Mouse (Mus musculus): ENCODE data around the gene Nat8f4. TPM values are rescaled to one million over a fixed set of nuclear protein-coding genes. Genes with fewer than 3 reads are reported as not detected.
A peak's percentile ranks its signal among the peaks of the same experiment; 100 is the strongest.
"Not testable (repeated sequence)": the region's sequence is repeated elsewhere in the genome, so short reads cannot be mapped to it uniquely, and the experiment has no call there.

Nat8f4 gene
- 1.3 and 1.7 TPM in 2 replicates for polyA plus RNA-seq (2015; fragmentation: Nextera tagmentation; extraction: Ambion mirVana)

DNA sequence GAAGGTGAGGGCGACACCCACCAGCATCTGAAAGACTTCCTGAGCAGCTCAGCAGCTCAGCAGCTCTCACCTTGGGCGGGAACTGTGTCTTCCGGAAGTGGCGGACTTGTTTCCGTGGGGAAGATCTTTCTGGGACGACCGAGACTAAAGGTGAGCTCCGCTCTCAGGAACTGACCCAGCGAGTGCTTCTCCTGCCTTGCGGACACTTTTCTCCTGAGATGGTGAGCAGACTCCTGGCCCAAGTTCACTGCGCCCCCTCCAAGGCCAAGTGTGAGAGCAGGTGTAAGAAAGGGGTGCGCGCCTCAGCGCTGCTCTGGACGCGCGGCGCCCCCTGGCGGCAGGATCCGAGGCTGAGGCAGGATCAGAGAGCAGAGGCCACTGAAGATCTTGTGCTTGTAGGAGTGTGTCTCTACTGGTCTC is at the start of gene Nat8f4:
Nat8f4 (minus strand) TSS at position 243 of the 420 bp plus-strand sequence.
- peak; percentile 64; the same call in 1 of the 2 replicates for ATAC-seq (ENCODE audit: insufficient read depth)
- not testable (repeated sequence) for H3K27me3 ChIP-seq; H3K27ac ChIP-seq (replicated peaks); H3K9me3 ChIP-seq (replicated peaks); H3K4me1 ChIP-seq (replicated peaks); H3K36me3 ChIP-seq (replicated peaks)
- peak within 1 kb of the TSS; percentile 62 for H3K4me2 ChIP-seq
- 7% methylated on average over 20 of the region's 20 CpGs for WGBS (ENCODE audit: insufficient replicate concordance)
- peak within 1 kb of the TSS; percentile 43; the same call in 1 of the 2 replicates for H3K9ac ChIP-seq
- H3K4me3 ChIP-seq (replicated peaks): peak within 1 kb of the TSS; percentile 55

DNA sequence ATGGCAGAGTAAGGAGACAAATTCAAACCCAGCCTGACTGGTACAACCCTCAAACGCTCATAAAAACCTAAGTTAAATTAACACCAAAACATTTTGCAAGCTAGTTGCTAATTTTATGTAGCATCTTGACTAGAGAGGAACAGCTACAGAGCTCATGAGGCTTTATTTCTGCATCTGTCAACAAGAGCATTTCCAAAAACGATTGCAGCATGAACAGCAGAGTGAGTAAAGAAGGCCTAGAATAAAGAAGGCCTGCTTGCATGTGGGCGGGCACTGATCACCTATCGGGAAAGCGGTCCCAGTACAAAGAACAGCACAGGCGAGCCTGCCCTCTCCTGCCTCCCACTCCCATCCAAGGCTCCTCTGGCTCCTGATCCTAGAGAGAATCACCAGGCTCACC is 43.9 kb upstream of the Nat8f4 start:
- no peak overlapping the region for H3K9ac ChIP-seq
- no peak for ATAC-seq (ENCODE audit: insufficient read depth)
- no peak overlapping the region for H3K4me3 ChIP-seq (replicated peaks)
- 83% methylated on average over 6 of the region's 6 CpGs for WGBS (ENCODE audit: insufficient replicate concordance)
- H3K27ac ChIP-seq (replicated peaks): no peak overlapping the region
- no peak overlapping the region for H3K4me2 ChIP-seq
- H3K27me3 ChIP-seq: no peaks in the 10 kb centered on the region
- H3K9me3 ChIP-seq (replicated peaks): no peaks in the 10 kb centered on the region
- no peaks in the 10 kb centered on the region for H3K4me1 ChIP-seq (replicated peaks)
- H3K36me3 ChIP-seq (replicated peaks): peaks cover 94% of the 10 kb centered on the region

- WGBS (ENCODE audit: insufficient replicate concordance): 73% methylated on average over 3 of the region's 3 CpGs
- H3K4me2 ChIP-seq: no peak overlapping the region
- peaks cover 49% of the 10 kb centered on the region for H3K36me3 ChIP-seq (replicated peaks)
- no peak overlapping the region for H3K4me3 ChIP-seq (replicated peaks)
- peaks cover 9% of the 10 kb centered on the region for H3K4me1 ChIP-seq (replicated peaks)
- no peak overlapping the region for H3K9ac ChIP-seq
- H3K27me3 ChIP-seq: no peaks in the 10 kb centered on the region
- ATAC-seq (ENCODE audit: insufficient read depth): no peak; the same call in 1 of the 2 replicates
- no peak overlapping the region for H3K27ac ChIP-seq (replicated peaks)
- H3K9me3 ChIP-seq (replicated peaks): no peaks in the 10 kb centered on the region
Measured at GRCm38 (mm10) chr6:85942469-85942868, 37.8 kb upstream of the Nat8f4 start.

DNA sequence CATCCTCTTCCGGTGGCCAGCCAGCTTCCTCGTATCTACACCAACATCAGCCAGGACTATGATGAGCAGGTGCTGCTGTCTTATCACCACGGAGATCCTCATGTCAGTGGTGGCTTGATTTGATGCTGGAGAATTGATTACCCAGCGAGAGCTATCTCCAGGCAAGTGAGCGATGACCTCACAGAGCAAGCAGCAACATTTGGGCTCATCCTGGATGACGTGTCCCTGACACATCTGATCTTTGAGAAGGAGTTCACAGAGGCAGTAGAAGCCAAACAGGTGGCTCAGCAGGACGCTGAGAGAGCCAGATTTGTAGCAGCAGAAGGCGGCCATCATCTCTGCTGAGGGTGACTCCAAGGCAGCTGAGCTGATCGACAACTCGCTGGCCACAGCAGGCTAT is 34.0 kb upstream of the Nat8f4 start:
- H3K9me3 ChIP-seq (replicated peaks): no peaks in the 10 kb centered on the region
- no peak for ATAC-seq (ENCODE audit: insufficient read depth)

GRCm38 (mm10) chr6:85936508-85937465 is 32.1 kb upstream of the Nat8f4 start:
- H3K27me3 ChIP-seq; H3K36me3 ChIP-seq (replicated peaks); H3K9me3 ChIP-seq (replicated peaks): not testable (repeated sequence)
- Histone ChIP-seq H3K4me2 (peak overlapping the region; percentile 78), H3K4me1 (replicated peaks) (peaks cover 16% of the 10 kb centered on the region), H3K4me3 (replicated peaks) (peak overlapping the region; percentile 68), H3K9ac (peak overlapping the region; percentile 65), H3K27ac (replicated peaks) (peak overlapping the region; percentile 77)
- under 1% methylated on average over 50 of the region's 50 CpGs for WGBS (ENCODE audit: insufficient replicate concordance)
- ATAC-seq (ENCODE audit: insufficient read depth): peak; percentile 94

More for the DNA sequence above, 34.0 kb upstream of the Nat8f4 start:
- H3K36me3 ChIP-seq (replicated peaks): peaks cover 14% of the 10 kb centered on the region
- peaks cover 20% of the 10 kb centered on the region for H3K4me1 ChIP-seq (replicated peaks)
- no peak overlapping the region for H3K4me2 ChIP-seq
- no peak overlapping the region for H3K4me3 ChIP-seq (replicated peaks)
- no peak overlapping the region for H3K9ac ChIP-seq
- no peaks in the 10 kb centered on the region for H3K27me3 ChIP-seq
- 67% methylated on average over 10 of the region's 10 CpGs for WGBS (ENCODE audit: insufficient replicate concordance)
- H3K27ac ChIP-seq (replicated peaks): no peak overlapping the region

GRCm38 (mm10) chr6:85935646-85936045 is 31.0 kb upstream of the Nat8f4 start:
- ATAC-seq (ENCODE audit: insufficient read depth): no peak
- Histone ChIP-seq H3K27me3 (no peaks in the 10 kb centered on the region), H3K27ac (replicated peaks) (no peak overlapping the region), H3K4me2 (no peak overlapping the region), H3K36me3 (replicated peaks) (peaks cover 1% of the 10 kb centered on the region; the same call in 1 of the 2 replicates), H3K4me1 (replicated peaks) (peaks cover 16% of the 10 kb centered on the region), H3K9ac (no peak overlapping the region), H3K4me3 (replicated peaks) (no peak overlapping the region), H3K9me3 (replicated peaks) (no peaks in the 10 kb centered on the region)
- 60% methylated on average over 3 of the region's 3 CpGs for WGBS (ENCODE audit: insufficient replicate concordance)

- H3K27me3 ChIP-seq: no peaks in the 10 kb centered on the region
- no peak overlapping the region for H3K4me2 ChIP-seq
- no peak overlapping the region for H3K27ac ChIP-seq (replicated peaks)
- no peaks in the 10 kb centered on the region for H3K9me3 ChIP-seq (replicated peaks)
- H3K4me1 ChIP-seq (replicated peaks): peaks cover 16% of the 10 kb centered on the region
- no peak for ATAC-seq (ENCODE audit: insufficient read depth)
- peaks cover 12% of the 10 kb centered on the region for H3K36me3 ChIP-seq (replicated peaks)
- H3K9ac ChIP-seq: no peak overlapping the region
- no peak overlapping the region for H3K4me3 ChIP-seq (replicated peaks)
- 59% methylated on average over 8 of the region's 8 CpGs for WGBS (ENCODE audit: insufficient replicate concordance)
Measured at GRCm38 (mm10) chr6:85934047-85934446, 29.4 kb upstream of the Nat8f4 start.

DNA sequence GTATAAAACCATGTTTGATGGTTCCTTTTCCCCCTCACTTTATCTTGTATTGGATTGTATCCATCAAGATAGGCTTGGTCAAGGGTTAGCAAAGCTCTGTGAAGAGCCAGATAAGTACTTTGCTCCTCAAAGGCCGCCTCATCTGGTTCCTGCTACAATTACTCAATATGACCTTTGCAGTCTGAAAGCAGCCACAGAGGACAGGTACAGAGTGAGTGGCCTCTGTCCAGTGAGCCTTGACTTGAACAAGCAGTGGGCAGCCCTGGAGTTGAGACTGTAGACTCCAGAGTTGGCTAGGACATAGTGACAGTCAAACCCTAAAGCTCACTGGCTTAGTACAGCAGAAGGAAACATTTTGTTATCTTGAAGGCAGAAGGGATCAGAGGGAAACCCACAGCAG is 24.6 kb upstream of the Nat8f4 start:
- Histone ChIP-seq H3K4me1 (replicated peaks) (peaks cover 5% of the 10 kb centered on the region; the same call in 1 of the 2 replicates), H3K4me3 (replicated peaks) (no peak overlapping the region), H3K9me3 (replicated peaks) (no peaks in the 10 kb centered on the region), H3K36me3 (replicated peaks) (peaks cover 46% of the 10 kb centered on the region), H3K4me2 (no peak overlapping the region), H3K9ac (no peak overlapping the region), H3K27ac (replicated peaks) (peak overlapping the region; percentile 64), H3K27me3 (no peaks in the 10 kb centered on the region)
- ATAC-seq (ENCODE audit: insufficient read depth): peak; percentile 71
- 51% methylated on average over 1 of the region's 1 CpGs for WGBS (ENCODE audit: insufficient replicate concordance)

DNA sequence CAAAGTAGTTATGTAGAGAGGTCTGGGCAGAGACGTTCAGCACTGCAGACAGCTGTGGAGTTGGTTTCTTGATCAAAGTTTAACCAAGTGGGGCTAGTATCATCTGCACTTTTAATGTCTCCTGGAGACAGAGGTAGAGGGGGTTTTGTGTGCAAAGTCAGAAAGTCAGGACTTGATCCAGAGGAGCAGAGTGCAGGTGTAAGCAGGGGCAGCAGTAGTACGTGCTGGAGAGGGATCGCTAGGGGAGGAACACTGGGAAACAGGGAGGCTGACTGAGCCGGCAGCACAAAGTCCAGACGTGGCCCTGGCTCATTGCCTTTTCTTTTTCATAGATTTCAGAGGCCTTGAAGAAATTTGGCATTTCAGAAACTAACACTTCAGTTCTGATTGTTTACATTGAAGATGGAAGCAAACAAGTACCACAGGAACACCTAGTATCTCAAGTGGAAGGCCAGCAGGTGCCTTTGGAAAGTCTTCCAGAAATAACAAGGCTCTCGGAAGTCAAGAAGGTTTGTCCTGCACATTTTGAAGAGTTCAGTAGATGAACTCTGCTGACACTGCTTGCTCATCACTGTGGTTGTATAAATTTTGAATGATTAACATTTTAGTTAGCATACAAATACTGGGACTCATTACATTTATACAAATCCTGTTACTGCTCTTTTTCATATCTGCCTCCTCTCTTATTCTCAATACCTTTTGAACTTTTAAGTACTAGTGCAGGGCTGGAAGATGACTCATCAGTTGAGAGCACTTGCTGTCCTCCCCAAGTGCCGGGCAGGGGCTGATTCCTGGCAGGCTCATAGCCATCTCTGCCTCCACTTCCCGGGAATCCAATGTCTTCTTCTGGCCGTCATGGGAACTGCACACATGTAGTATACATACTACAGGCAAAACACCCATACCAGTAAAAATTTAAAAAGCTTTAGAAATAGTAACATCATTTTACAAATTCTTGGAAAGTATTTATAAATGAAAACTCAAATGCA is 23.1 kb upstream of the Nat8f4 start:
- 0 out of 2 replicates have a peak overlapping the region, but pooled peaks have one; percentile 39 for H3K27ac ChIP-seq (replicated peaks)

DNA sequence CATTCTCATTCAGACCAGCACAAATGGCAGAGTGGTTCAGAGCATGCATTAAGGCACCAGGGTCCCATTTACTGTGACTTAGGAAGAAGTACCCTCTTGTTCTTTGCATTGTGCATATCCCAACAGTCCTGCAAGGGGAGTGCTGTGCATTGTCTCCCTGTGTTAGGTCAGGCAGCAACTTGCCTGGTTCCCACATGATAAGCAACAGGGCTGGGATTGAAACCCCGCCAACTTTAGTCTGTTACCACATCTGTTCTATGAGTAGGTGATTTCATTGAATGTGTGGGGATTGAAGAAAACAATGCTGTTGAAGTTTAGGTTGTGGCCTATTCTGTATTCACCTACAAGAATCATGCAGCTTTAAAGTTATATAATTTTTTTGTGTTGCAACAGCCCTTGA is 22.0 kb upstream of the Nat8f4 start:
- ATAC-seq (ENCODE audit: insufficient read depth): no peak
- Histone ChIP-seq H3K9me3 (replicated peaks) (no peaks in the 10 kb centered on the region), H3K4me3 (replicated peaks) (no peak overlapping the region), H3K9ac (no peak overlapping the region), H3K4me2 (no peak overlapping the region), H3K27ac (replicated peaks) (0 out of 2 replicates have a peak overlapping the region, but pooled peaks have one; percentile 24), H3K4me1 (replicated peaks) (peaks cover 5% of the 10 kb centered on the region; the same call in 1 of the 2 replicates), H3K27me3 (no peaks in the 10 kb centered on the region), H3K36me3 (replicated peaks) (peaks cover 49% of the 10 kb centered on the region)
- WGBS (ENCODE audit: insufficient replicate concordance): 53% methylated on average over 1 of the region's 1 CpGs

More for the DNA sequence above, 23.1 kb upstream of the Nat8f4 start:
- no peak overlapping the region for H3K9ac ChIP-seq
- no peak overlapping the region for H3K4me3 ChIP-seq (replicated peaks)
- peaks cover 5% of the 10 kb centered on the region; the same call in 1 of the 2 replicates for H3K4me1 ChIP-seq (replicated peaks)
- 0 out of 2 replicates have a peak, but pooled peaks have one; percentile 47 for ATAC-seq (ENCODE audit: insufficient read depth)
- H3K9me3 ChIP-seq (replicated peaks): no peaks in the 10 kb centered on the region
- no peaks in the 10 kb centered on the region for H3K27me3 ChIP-seq
- peaks cover 46% of the 10 kb centered on the region for H3K36me3 ChIP-seq (replicated peaks)
- WGBS (ENCODE audit: insufficient replicate concordance): 75% methylated on average over 9 of the region's 9 CpGs
- H3K4me2 ChIP-seq: no peak overlapping the region

Measured in liver, embryonic 15.5 days (tissue).